Mouse (Mus musculus): Measurements from ENCODE around the gene Slc16a10.

Slc16a10 gene

DNA sequence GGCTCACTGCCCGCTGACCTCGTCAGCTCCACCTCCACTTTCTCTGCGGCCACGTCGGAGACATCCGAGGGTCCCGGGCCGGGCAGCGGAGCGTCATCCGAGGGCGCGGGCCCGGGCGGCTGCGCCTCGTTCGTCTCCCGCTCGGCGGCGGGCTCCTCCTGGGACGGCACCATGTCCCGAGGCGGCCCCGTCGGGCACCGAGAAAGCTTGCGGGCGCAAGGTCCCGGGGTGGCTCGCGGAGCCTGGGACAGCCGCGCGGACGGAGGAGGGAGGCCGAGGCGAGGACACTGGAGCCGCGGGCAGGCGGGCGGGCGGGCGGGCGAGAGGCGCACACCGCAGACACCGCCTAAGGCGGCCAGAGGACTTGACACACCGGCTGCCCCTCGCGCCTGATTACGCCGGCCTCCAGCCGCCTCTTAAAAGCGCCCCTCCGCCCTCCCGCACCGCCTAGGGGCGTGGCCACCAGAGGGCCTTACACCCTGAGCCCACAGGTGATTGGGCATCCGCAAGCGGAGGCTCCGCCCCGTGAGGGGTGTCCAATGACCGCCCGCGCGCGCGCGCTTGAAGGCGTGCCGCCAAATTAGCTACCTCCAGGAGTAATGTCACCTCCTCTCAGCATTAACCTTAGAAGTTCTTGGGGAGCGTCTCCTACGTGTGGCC is at the start of gene Slc16a10:
TSS of gene Slc16a10 (minus strand) at position 395 of the 660 bp plus-strand sequence.
- DNase-seq (ENCODE audit: low spot score): peak; percentile 72

GRCm38 (mm10) chr10:40191338-40191979 is 49.4 kb upstream of the Slc16a10 start:
- DNase-seq (ENCODE audit: low spot score): no peak

DNA sequence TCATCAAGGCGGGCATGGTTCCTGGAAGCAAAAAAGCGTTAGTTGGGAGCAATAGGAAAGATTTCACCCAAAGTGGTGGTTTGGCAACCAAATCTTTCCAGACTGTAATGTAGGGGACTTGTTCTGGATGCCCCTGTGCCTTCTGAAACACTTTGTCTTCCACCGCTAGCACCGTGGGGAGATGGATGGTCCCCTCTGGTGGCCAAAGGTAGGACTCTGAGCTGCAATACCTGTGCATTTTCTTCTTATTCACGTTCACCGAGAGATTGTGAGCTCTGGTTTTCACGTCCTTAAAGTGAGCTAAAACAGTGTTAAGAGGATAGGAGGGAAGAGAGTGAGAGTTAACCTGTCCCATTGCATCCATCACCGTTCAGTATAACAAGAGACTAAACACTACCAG is 48.8 kb upstream of the Slc16a10 start:
- no peak for DNase-seq (ENCODE audit: low spot score)

- DNase-seq (ENCODE audit: low spot score): no peak
Observed at GRCm38 (mm10) chr10:40189689-40190088, 47.6 kb upstream of the Slc16a10 start.

GRCm38 (mm10) chr10:40188831-40189230 is 46.8 kb upstream of the Slc16a10 start:
- no peak for DNase-seq (ENCODE audit: low spot score)

DNA sequence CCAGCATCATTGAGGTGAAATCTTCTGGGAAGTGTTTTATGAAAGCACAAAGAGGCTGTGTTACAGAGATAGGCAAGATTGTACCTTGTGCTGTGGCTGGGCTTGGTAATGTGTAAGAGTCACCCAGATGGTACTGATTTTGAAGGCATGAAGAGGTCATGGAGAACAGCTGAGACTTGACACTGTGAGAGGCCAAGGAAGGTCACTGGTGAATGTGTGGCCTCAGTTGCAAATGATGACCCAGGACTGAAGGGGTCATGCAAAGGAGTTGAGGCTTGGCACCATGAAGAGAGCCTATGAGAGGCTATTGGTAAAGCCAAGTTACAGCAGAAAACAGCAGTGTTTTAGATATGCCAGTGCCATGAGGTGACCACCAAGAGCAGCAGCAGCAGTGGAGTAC is 43.9 kb upstream of the Slc16a10 start:
- DNase-seq (ENCODE audit: low spot score): no peak

- DNase-seq (ENCODE audit: low spot score): no peak
Observed at GRCm38 (mm10) chr10:40180011-40180410, 38.0 kb upstream of the Slc16a10 start.

DNA sequence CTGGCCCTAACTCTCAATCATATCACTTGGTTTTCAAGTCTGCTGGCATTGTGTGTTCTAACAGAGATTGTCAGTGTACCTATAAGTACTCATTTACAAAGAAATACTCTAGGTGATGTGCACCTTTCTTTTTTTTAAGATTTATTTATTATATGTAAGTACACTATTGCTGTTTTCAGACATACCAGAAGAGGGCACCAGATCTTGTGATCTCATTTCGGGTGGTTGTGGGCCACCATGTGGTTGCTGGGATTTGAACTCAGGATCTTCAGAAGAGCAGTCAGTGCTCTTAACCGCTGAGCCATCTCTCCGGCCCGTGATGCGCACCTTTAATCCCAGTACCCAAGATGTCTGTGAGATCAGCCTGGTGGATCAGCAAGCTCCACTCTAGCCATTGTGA is 37.1 kb upstream of the Slc16a10 start:
- DNase-seq (ENCODE audit: low spot score): no peak

DNA sequence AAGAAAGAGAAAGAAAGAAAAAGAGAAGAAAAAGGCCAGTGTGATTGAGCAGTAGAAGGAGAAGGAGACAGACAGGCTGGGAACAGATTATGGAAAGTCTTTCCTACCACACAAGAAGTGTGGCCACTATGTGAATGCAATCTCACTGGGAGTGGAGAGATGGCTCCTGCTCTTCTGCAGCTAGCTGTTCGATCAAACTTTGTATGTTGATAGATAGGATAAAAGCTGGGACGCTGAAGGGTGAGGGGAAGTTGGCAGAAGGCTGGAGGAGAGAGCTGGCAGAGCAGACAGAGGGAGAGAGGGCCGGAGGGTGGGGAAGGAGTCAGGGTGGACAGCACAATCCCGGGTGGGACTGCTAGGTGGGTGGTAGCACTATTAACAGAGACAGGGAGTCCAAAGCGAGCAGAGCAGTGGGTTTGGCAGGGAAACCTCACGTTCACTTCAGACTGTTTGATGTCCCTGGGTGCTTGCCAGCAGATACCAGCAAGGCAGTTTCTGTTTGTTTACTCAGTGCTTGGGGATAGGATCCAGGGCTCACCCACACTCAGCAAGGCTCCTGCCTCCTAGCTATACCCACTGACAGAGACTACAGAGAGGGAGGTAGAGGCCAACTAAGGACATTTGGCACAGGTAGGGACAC is 35.4 kb upstream of the Slc16a10 start:
- no peak for DNase-seq (ENCODE audit: low spot score)

- no peak for DNase-seq (ENCODE audit: low spot score)
Observed at GRCm38 (mm10) chr10:40172136-40172535, 30.1 kb upstream of the Slc16a10 start.

DNA sequence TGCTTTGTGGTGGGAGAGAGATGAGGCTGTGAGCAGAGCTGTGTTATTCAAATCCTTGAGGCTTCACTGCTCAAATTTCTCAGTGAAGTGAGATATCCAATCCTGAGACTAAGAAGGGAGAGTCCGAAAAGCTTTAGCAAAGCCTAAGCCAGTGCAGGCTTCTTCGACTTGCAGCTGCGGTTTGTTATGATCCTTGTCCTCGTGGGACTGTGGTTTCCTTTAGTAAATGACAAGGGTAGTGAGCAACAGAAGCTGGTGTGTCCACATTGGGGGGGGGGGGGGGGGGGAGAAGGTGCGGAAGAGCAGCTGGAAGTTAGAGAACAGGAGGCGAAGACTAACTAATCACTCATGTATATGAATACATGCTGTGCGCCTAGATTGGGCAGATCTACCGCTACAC is 29.2 kb upstream of the Slc16a10 start:
- no peak for DNase-seq (ENCODE audit: low spot score)

DNA sequence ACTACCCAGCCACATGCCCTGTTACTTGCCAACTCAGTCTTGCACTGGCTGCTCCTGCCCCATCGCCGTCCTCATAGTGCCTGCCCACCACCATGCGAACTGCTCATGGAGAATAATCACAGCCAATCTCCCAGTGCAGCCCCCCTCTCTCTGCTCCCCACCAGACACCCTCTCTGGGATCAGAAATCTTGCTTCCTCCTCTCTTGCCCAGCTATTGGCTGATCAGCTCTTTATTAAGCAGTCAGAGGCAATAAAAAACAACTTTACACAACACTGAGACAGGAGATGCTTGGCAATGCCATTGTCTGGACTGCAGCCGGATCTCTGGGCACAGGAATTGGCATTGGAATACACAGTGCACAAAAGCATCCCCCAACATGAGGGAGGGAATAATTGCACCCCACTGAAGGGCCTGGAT is 28.1 kb upstream of the Slc16a10 start:
- DNase-seq (ENCODE audit: low spot score): no peak

DNA sequence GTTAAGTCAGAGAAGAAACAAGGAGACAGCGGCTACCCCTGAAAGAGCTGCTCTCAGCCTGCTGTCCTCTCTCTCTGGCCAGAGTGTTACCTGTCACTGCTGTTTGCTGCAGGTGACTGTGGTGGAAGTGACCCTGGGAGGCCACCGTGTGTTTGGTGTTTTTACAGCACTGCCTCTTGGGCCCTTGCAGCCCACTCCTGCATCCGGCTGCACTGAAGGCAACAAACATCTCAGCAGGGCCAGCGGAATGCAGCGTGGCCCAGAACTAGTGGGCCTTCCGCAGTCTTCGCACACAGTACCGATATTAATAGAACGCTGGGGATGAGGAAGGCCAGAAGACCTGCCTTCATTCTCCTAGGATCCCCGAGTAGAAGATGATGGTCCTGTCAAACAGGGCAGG is 27.5 kb upstream of the Slc16a10 start:
- DNase-seq (ENCODE audit: low spot score): no peak

DNA sequence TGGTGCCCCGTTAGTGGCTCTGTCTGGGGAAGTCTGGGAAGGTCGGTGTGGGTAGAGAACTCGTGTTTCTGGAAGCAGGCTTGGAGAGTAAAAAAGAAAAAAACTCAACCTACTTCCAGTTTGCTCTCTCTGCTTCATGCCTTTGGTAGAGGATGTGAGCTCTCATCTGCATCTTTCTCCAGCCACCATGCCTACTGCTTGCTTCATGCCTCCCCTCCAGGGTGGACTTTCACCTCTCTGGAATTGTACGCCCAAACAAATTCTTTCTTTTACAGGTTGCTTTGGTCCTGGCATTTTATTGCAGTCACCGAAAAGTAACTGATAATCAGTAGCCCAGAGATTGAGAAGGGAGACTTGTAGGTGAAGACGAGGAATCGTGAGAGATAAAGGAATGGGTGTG is 27.0 kb upstream of the Slc16a10 start:
- no peak for DNase-seq (ENCODE audit: low spot score)

- no peak for DNase-seq (ENCODE audit: low spot score)
Observed at GRCm38 (mm10) chr10:40164421-40165386, 22.6 kb upstream of the Slc16a10 start.

- no peak for DNase-seq (ENCODE audit: low spot score)
Observed at GRCm38 (mm10) chr10:40163914-40164313, 21.9 kb upstream of the Slc16a10 start.

GRCm38 (mm10) chr10:40163338-40163737 is 21.3 kb upstream of the Slc16a10 start:
- DNase-seq (ENCODE audit: low spot score): no peak

DNA sequence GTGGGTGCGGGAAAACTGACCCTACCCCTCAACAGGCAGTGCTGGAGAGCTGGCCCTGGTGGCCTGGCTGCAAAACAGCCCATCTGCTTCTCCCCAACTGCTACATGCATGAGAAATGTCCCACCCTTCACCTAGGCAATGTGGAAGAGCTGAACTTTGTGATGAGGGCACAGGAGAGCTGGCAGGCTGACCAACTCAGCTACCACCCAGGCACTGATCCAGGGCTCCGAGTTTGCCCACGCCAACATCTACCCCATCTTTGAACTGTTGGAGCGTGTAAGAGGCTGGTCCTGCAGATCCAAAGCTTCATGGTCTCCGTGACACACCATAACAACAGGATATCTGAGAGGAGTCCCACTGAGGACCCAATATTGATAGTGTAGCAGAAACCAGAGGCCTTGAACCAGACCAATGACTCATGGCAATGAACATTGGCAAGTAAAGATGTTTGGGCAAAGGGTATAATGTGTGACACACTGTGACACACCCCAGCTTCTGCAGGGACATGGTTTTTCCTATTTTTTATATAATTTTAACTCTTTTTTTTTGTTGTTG is 19.7 kb upstream of the Slc16a10 start:
- no peak for DNase-seq (ENCODE audit: low spot score)

DNA sequence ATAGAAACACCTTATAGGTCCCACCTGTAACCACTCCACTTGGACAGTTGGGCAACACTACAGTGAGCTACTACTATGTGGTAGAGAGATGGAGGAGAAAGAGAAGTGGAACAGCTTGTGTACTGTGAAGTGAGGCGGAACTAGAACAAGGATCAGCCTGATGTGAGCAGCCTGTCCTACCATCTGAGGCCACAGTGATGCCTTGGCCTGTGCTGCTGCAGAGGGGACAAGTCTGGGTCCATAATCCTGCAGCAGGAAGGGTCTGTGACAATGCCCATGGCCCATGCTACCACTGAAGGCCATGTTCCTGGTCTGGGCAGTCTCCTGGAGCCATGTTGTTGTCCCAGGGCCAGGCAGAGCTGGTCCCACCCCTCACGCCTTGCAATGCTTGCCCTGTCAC is 19.2 kb upstream of the Slc16a10 start:
- no peak for DNase-seq (ENCODE audit: low spot score)

- no peak for DNase-seq (ENCODE audit: low spot score)
Observed at GRCm38 (mm10) chr10:40152550-40152857, 10.4 kb upstream of the Slc16a10 start.

DNA sequence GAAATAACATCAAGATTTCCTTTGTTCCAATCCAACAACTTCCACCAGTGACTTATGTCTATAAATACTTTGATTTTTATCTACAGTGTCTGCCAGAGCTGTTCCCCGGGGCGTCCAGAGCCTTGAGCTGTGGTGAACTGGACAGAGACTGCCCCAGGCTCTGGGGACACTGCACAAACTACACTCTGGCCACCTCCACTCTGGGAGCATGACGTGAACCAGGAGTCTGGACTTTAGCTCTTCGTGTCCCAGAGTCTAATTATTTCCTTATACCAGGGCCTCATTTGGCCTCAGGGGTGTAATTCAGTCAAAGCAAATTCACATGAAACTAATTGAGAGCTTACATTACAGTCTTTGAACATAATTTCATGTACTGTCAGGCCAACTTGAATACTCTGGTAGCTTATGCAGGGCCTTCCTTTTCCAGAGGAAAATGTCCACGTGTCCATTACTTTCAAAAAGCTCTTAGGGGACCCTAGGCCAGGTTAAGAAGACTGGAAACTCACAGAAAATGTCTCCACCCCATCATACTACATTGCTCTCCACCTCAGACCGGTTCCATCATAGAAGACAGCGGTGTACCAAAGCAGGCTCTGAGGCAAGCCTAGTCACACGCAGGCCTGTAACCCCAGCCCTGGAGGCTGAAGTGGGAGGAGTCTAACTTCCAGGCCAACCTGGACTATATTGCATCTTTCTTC is 9.9 kb upstream of the Slc16a10 start:
- no peak for DNase-seq (ENCODE audit: low spot score)
